Mouse (Mus musculus) liver, postnatal 0 days (tissue): ENCODE data around the gene Mtnr1b.

Experiments used
- CTCF ChIP-seq: sonication (generic); IDR thresholded peaks from 2 replicates; pipeline ENCODE4 v1.5.1; 2016; ENCODE audit warnings: antibody characterized with exemption, low read depth
- EP300 ChIP-seq: IDR thresholded peaks from 2 replicates; pipeline ENCODE4 v1.6.1; 2016; ENCODE audit warnings: antibody characterized with exemption, low read depth, mild to moderate bottlenecking

GRCm38 (mm10) chr9:15794408-15794807 is 79.9 kb downstream of the Mtnr1b start:
- TF ChIP-seq CTCF (no peak), EP300 (no peak)
